Comparison of ENCODE assay signal across 7 mouse cellular contexts in genomic region chr15:5241304-5242201, GRCm38 (mm10). TPM values are rescaled to one million over a fixed set of nuclear protein-coding genes. Genes with fewer than 3 reads are reported as not detected.
DNase-seq lines count a peak whose midpoint lies in the region; ATAC-seq and TF ChIP-seq lines count a peak whose summit lies in the region.

No protein-coding gene starts in this region.

- peaks cover 0 to 2% of the 10 kb centered on the region in 2 experiments for H3K36me3 ChIP-seq in CH12.LX (replicated peaks in 1 of 2; ENCODE audit: control insufficient read depth in 1 of 2, insufficient read depth in 1 of 2, low read length in 1 of 2)
- H3K36me3 ChIP-seq in embryonic facial prominence, embryonic 11.5 days (replicated peaks; ENCODE audit: control insufficient read depth, insufficient read depth, low read depth, low read length): no peaks in the 10 kb centered on the region
- no peaks in the 10 kb centered on the region for H3K36me3 ChIP-seq in heart, embryonic 15.5 days
- no peaks in the 10 kb centered on the region for H3K36me3 ChIP-seq in limb, embryonic 11.5 days (ENCODE audit: control insufficient read depth, insufficient read depth, low read length)
- no peaks in the 10 kb centered on the region for H3K36me3 ChIP-seq in midbrain, embryonic 13.5 days

- H3K9ac ChIP-seq in CH12.LX (ENCODE audit: insufficient read depth, low read depth): peak overlapping the region; percentile 45
- H3K9ac ChIP-seq in embryonic facial prominence, embryonic 11.5 days (replicated peaks; ENCODE audit: low read length): peak overlapping the region; percentile 54
- peak overlapping the region; percentile 40 for H3K9ac ChIP-seq in heart, embryonic 15.5 days
- no peak overlapping the region; the same call in 1 of the 2 replicates for H3K9ac ChIP-seq in limb, embryonic 11.5 days (ENCODE audit: low read length)
- H3K9ac ChIP-seq in midbrain, embryonic 13.5 days (replicated peaks): peak overlapping the region; percentile 66; the same call in 1 of the 2 replicates

- no peaks in the 10 kb centered on the region for H3K27me3 ChIP-seq in CH12.LX (replicated peaks)
- peaks cover 23% of the 10 kb centered on the region for H3K27me3 ChIP-seq in embryonic facial prominence, embryonic 11.5 days (ENCODE audit: control insufficient read depth, insufficient read depth, low read length)
- peaks cover 37% of the 10 kb centered on the region for H3K27me3 ChIP-seq in heart, embryonic 15.5 days
- H3K27me3 ChIP-seq in limb, embryonic 11.5 days (ENCODE audit: control insufficient read depth, insufficient read depth, low read length): peaks cover 21% of the 10 kb centered on the region
- H3K27me3 ChIP-seq in midbrain, embryonic 13.5 days: peaks cover 67% of the 10 kb centered on the region

- ATAC-seq in embryonic facial prominence, embryonic 11.5 days (replicated peaks; ENCODE audit: insufficient number of reproducible peaks, low FRiP score, low TSS enrichment, low read depth): peak; percentile 30
- no peak for ATAC-seq in heart, embryonic 15.5 days (replicated peaks; ENCODE audit: insufficient number of reproducible peaks, insufficient read depth, low FRiP score, low read depth)
- no peak for ATAC-seq in limb, embryonic 11.5 days (ENCODE audit: insufficient number of reproducible peaks, low FRiP score, low TSS enrichment, low read depth)
- ATAC-seq in midbrain, embryonic 13.5 days: peak; percentile 12; the same call in 1 of the 2 replicates

- in situ Hi-C loops in CH12.LX (cut with MboI; ENCODE audit: low pct_ligation_motif_present, low pct_unique_long_range_greater_than_20kb, low sequenced_read_pairs): loop anchor here (10.0 to 25.0 kb wide), 4 partner anchors 371 to 971 kb away; no protein-coding TSS in a partner anchor

- TF ChIP-seq EP300 in CH12.LX (IDR thresholded peaks at IDR 0.05; ENCODE audit: low read length): no peak

- H3K9me3 ChIP-seq in CH12.LX (replicated peaks; ENCODE audit: low read length): no peaks in the 10 kb centered on the region
- no peaks in the 10 kb centered on the region for H3K9me3 ChIP-seq in embryonic facial prominence, embryonic 11.5 days (replicated peaks; ENCODE audit: control insufficient read depth, low read length)
- no peaks in the 10 kb centered on the region for H3K9me3 ChIP-seq in heart, embryonic 15.5 days (replicated peaks)
- no peaks in the 10 kb centered on the region for H3K9me3 ChIP-seq in limb, embryonic 11.5 days (ENCODE audit: control insufficient read depth, low read length)
- H3K9me3 ChIP-seq in midbrain, embryonic 13.5 days: no peaks in the 10 kb centered on the region

- H3K4me2 ChIP-seq in CH12.LX (ENCODE audit: insufficient read depth, low read depth, poor library complexity, severe bottlenecking): peak overlapping the region; percentile 77
- peak overlapping the region; percentile 99 for H3K4me2 ChIP-seq in embryonic facial prominence, embryonic 11.5 days (ENCODE audit: low read depth, low read length)
- peak overlapping the region; percentile 99 for H3K4me2 ChIP-seq in heart, embryonic 15.5 days
- peak overlapping the region; percentile 96 for H3K4me2 ChIP-seq in limb, embryonic 11.5 days (ENCODE audit: low read depth, severe bottlenecking)
- H3K4me2 ChIP-seq in midbrain, embryonic 13.5 days (replicated peaks): peak overlapping the region; percentile 91

- dilution Hi-C loops in CH12.LX (cut with MboI; ENCODE audit: extremely low pct_ligation_motif_present, extremely low pct_unique_long_range_greater_than_20kb, low sequenced_read_pairs): no loop called here

- H3K27ac ChIP-seq in CH12.LX (ENCODE audit: insufficient read depth, low read depth): peak overlapping the region; percentile 75
- no peak overlapping the region for H3K27ac ChIP-seq in embryonic facial prominence, embryonic 11.5 days (replicated peaks; ENCODE audit: low read depth, low read length)
- peak overlapping the region; percentile 18; the same call in 1 of the 2 replicates for H3K27ac ChIP-seq in heart, embryonic 15.5 days
- no peak overlapping the region for H3K27ac ChIP-seq in limb, embryonic 11.5 days (replicated peaks; ENCODE audit: low read depth, low read length)
- no peak overlapping the region for H3K27ac ChIP-seq in midbrain, embryonic 13.5 days

- H3K4me3 ChIP-seq in CH12.LX (replicated peaks in 1 of 3; ENCODE audit: low read depth in 2 of 3, low read length in 2 of 3, poor library complexity in 1 of 3): peak overlapping the region; percentile 29 to 81 (median 56)
- H3K4me3 ChIP-seq in embryonic facial prominence, embryonic 11.5 days (ENCODE audit: low read depth, low read length): peak overlapping the region; percentile 46
- H3K4me3 ChIP-seq in heart, embryonic 15.5 days: peak overlapping the region; percentile 61
- peak overlapping the region; percentile 51 for H3K4me3 ChIP-seq in limb, embryonic 11.5 days (ENCODE audit: low read depth, low read length)
- H3K4me3 ChIP-seq in midbrain, embryonic 13.5 days (replicated peaks): peak overlapping the region; percentile 58

- TF ChIP-seq CTCF in CH12.LX (conservative IDR thresholded peaks at IDR 0.05 in 1 of 2, IDR thresholded peaks at IDR 0.05 in 1 of 2; ENCODE audit: low read depth in 2 of 2, low read length in 2 of 2): peak in 1 of 2 experiments; percentile 61; a peak in 2 of 4 replicates

- TF ChIP-seq RAD21 in CH12.LX (IDR thresholded peaks at IDR 0.05; ENCODE audit: low read depth, low read length): peak; percentile 69

- no peak for TF ChIP-seq POLR2A in CH12.LX (IDR thresholded peaks at IDR 0.05; ENCODE audit: low read depth, low read length)

- peak; percentile 43 to 54 for DNase-seq in B cell, adult 2 months
- peak; percentile 85 for DNase-seq in CH12.LX (ENCODE audit: extremely low read depth)
- peak; percentile 82 for DNase-seq in embryonic facial prominence, embryonic 11.5 days (ENCODE audit: low spot score)
- DNase-seq in limb, embryonic 11.5 days (ENCODE audit: low spot score): peak; percentile 60
- DNase-seq in thymus, postnatal 0 days (ENCODE audit: low spot score): peak; percentile 79

- H3K4me1 ChIP-seq in CH12.LX (ENCODE audit: control insufficient read depth in 1 of 2, insufficient read depth in 2 of 2): peaks cover 15 to 55% of the 10 kb centered on the region in 2 experiments; a peak in 3 of 4 replicates
- H3K4me1 ChIP-seq in embryonic facial prominence, embryonic 11.5 days (ENCODE audit: control insufficient read depth, insufficient read depth, low read length): peaks cover 3% of the 10 kb centered on the region; the same call in 1 of the 2 replicates
- H3K4me1 ChIP-seq in heart, embryonic 15.5 days (replicated peaks): peaks cover 26% of the 10 kb centered on the region
- H3K4me1 ChIP-seq in limb, embryonic 11.5 days (ENCODE audit: control insufficient read depth, insufficient read depth, low read length): peaks cover 12% of the 10 kb centered on the region
- peaks cover 30% of the 10 kb centered on the region for H3K4me1 ChIP-seq in midbrain, embryonic 13.5 days (replicated peaks)

- WGBS in embryonic facial prominence, embryonic 11.5 days: 18% methylated on average over 12 of the region's 12 CpGs
- 25% methylated on average over 12 of the region's 12 CpGs for WGBS in heart, embryonic 15.5 days
- WGBS in limb, embryonic 11.5 days: 12% methylated on average over 12 of the region's 12 CpGs
- 21% methylated on average over 12 of the region's 12 CpGs for WGBS in midbrain, embryonic 13.5 days

- H3K79me2 ChIP-seq in CH12.LX (replicated peaks; ENCODE audit: control insufficient read depth, extremely low read depth, insufficient read depth, poor library complexity, severe bottlenecking): peaks cover 12% of the 10 kb centered on the region

TF ChIP-seq in CH12.LX, 34 proteins besides CTCF, POLR2A, EP300 and RAD21:
- TF ChIP-seq SMC3 (IDR thresholded peaks at IDR 0.05; ENCODE audit: low read depth, low read length) (peak; percentile 69), E2F4 (IDR thresholded peaks at IDR 0.05; ENCODE audit: insufficient replicate concordance, low read depth, low read length) (no peak), MAZ (IDR thresholded peaks at IDR 0.05; ENCODE audit: low read depth, low read length) (0 out of 2 replicates have a peak, but pooled peaks have one; percentile 57), JUN (IDR thresholded peaks at IDR 0.05; ENCODE audit: insufficient read depth, low read depth, low read length) (no peak), ETS1 (conservative IDR thresholded peaks at IDR 0.05; ENCODE audit: low read depth, low read length) (peak; percentile 31), GABPA (IDR thresholded peaks at IDR 0.05; ENCODE audit: insufficient replicate concordance, low read depth, low read length) (no peak), CHD2 (IDR thresholded peaks at IDR 0.05; ENCODE audit: low read length) (peak; percentile 84), ZNF384 (IDR thresholded peaks at IDR 0.05; ENCODE audit: low read depth, low read length) (0 out of 2 replicates have a peak, but pooled peaks have one; percentile 16)
TF ChIP-seq in CH12.LX: peak in this region for 5.

RNA-seq across cellular contexts. Expression of gene Ptger4, which starts 2.4 kb away (rescaled TPM):
- total RNA-seq in CH12.LX (2012; rRNA removed) (4.2 and 6.5 TPM in 2 replicates), CH12.LX (2014; rRNA removed) (4.7 and 5.5 TPM in 2 replicates)
- polyA plus RNA-seq in CH12.LX (2012; ENCODE audit: insufficient read length, low read depth): 3.1 and 4.4 TPM in 2 replicates
- 1.5 TPM in 2 replicates for polyA plus RNA-seq in embryonic facial prominence, embryonic 11.5 days (2014; fragmentation: Nextera tagmentation; extraction: Ambion mirVana)
- 4.2 and 4.7 TPM in 2 replicates for polyA plus RNA-seq in heart, embryonic 15.5 days (2015; fragmentation: Nextera tagmentation; extraction: Ambion mirVana)
- 1.4 TPM in 2 replicates for polyA plus RNA-seq in limb, embryonic 11.5 days (2014; fragmentation: Nextera tagmentation; extraction: Ambion mirVana)
- 0.54 and 0.90 TPM in 2 replicates for polyA plus RNA-seq in midbrain, embryonic 13.5 days (2015; fragmentation: Nextera tagmentation; extraction: Ambion mirVana)
- 18.2 and 18.3 TPM in 2 replicates for polyA plus RNA-seq in thymus, postnatal 0 days (2015; fragmentation: Nextera tagmentation; extraction: Ambion mirVana)

RNA-seq across cellular contexts. Expression of gene Ttc33, which starts 56.2 kb away (rescaled TPM):
- total RNA-seq in CH12.LX (2012; rRNA removed) (24.5 and 24.6 TPM in 2 replicates), CH12.LX (2014; rRNA removed) (53.6 and 59.4 TPM in 2 replicates)
- polyA plus RNA-seq in CH12.LX (2012; ENCODE audit: insufficient read length, low read depth): 34.8 and 55.7 TPM in 2 replicates
- polyA plus RNA-seq in embryonic facial prominence, embryonic 11.5 days (2014; fragmentation: Nextera tagmentation; extraction: Ambion mirVana): 50.7 and 53.9 TPM in 2 replicates
- polyA plus RNA-seq in heart, embryonic 15.5 days (2015; fragmentation: Nextera tagmentation; extraction: Ambion mirVana): 31.8 and 33.7 TPM in 2 replicates
- 46.2 and 47.2 TPM in 2 replicates for polyA plus RNA-seq in limb, embryonic 11.5 days (2014; fragmentation: Nextera tagmentation; extraction: Ambion mirVana)
- polyA plus RNA-seq in midbrain, embryonic 13.5 days (2015; fragmentation: Nextera tagmentation; extraction: Ambion mirVana): 57.2 and 59.7 TPM in 2 replicates
- polyA plus RNA-seq in thymus, postnatal 0 days (2015; fragmentation: Nextera tagmentation; extraction: Ambion mirVana): 43.6 and 45.9 TPM in 2 replicates

Comparison
In these comparisons a context has a peak if more than half of its experiments do, and no peak if none do; other contexts are left out.
1. H3K27ac ChIP-seq: peak in CH12.LX (single experiment) and heart, embryonic 15.5 days (single experiment); none in embryonic facial prominence, embryonic 11.5 days (single experiment), limb, embryonic 11.5 days (single experiment) and midbrain, embryonic 13.5 days (single experiment).
2. ATAC-seq: peak in embryonic facial prominence, embryonic 11.5 days (single experiment) and midbrain, embryonic 13.5 days (single experiment); none in heart, embryonic 15.5 days (single experiment) and limb, embryonic 11.5 days (single experiment).
3. Peak in every context shown above with its lines, with median percentiles within 50 percentile points of each other: DNase-seq, H3K4me2 ChIP-seq and H3K4me3 ChIP-seq.